Mouse (Mus musculus) heart, adult 2 months (tissue): ENCODE data around the gene Bnip3.

Experiments
- CTCF ChIP-seq: fragments of 200-600 bp; IDR thresholded peaks from 2 replicates; pipeline ENCODE4 v1.8.1; 2022; ENCODE audit warnings: antibody characterized with exemption, mild to moderate bottlenecking, moderate library complexity
- EP300 ChIP-seq: fragments of 200-500 bp; IDR thresholded peaks from 2 replicates; pipeline ENCODE4 v1.6.1; 2011; ENCODE audit warnings: low read depth, low read length, control low read depth; ENCODE audit not compliant: insufficient read depth
- POLR2A ChIP-seq: fragments of 200-500 bp; IDR thresholded peaks from 2 replicates; pipeline ENCODE4 v1.6.1; 2011; ENCODE audit warnings: mild to moderate bottlenecking, low read depth, low read length, control low read depth; ENCODE audit not compliant: insufficient read depth

- 0 out of 2 replicates have a peak, but pooled peaks have one; percentile 3 for TF ChIP-seq CTCF
- no peak for TF ChIP-seq POLR2A
- no peak for TF ChIP-seq EP300
Observed at GRCm38 (mm10) chr7:138934523-138934922, 25.2 kb upstream of the Bnip3 start.
